Mouse (Mus musculus) T-helper 1 cell (primary cell): Measurements from ENCODE around the gene Adgrl2.

Source experiments
- in situ Hi-C: fragments of 300-600 bp; cut with MboI, MseI; formaldehyde crosslinking; loops from one replicate; pipeline ENCODE4 v1.15.1; 2025; ENCODE audit warnings: high pct_unique_total_duplicates

Adgrl2 gene

GRCm38 (mm10) chr3:148977124-148977529 is 13.2 kb downstream of the Adgrl2 start:
- in situ Hi-C loops, result no loop called here

GRCm38 (mm10) chr3:148971893-148972596 is 18.3 kb downstream of the Adgrl2 start:
- in situ Hi-C loops, result no loop called here

GRCm38 (mm10) chr3:148964991-148965605 is 25.3 kb downstream of the Adgrl2 start:
- in situ Hi-C loops, result no loop called here

- in situ Hi-C loops, result no loop called here
These were observed 26.8 kb downstream of the Adgrl2 start for GRCm38 (mm10) chr3:148963381-148964044.

GRCm38 (mm10) chr3:148961611-148962010 is 28.7 kb downstream of the Adgrl2 start:
- in situ Hi-C loops, result no loop called here

- in situ Hi-C loops, result no loop called here
These were observed 29.5 kb downstream of the Adgrl2 start for GRCm38 (mm10) chr3:148960751-148961289.

- in situ Hi-C loops, result no loop called here
These were observed 30.1 kb downstream of the Adgrl2 start for GRCm38 (mm10) chr3:148960215-148960614.

- in situ Hi-C loops, result no loop called here
These were observed 30.9 kb downstream of the Adgrl2 start for GRCm38 (mm10) chr3:148959327-148960025.

- in situ Hi-C loops, result no loop called here
These were observed 31.6 kb downstream of the Adgrl2 start for GRCm38 (mm10) chr3:148958714-148959113.

GRCm38 (mm10) chr3:148958185-148958584 is 32.2 kb downstream of the Adgrl2 start:
- in situ Hi-C loops, result no loop called here

- in situ Hi-C loops, result no loop called here
These were observed 33.5 kb downstream of the Adgrl2 start for GRCm38 (mm10) chr3:148956887-148957286.

GRCm38 (mm10) chr3:148949796-148950195 is 40.6 kb downstream of the Adgrl2 start:
- in situ Hi-C loops, result no loop called here

GRCm38 (mm10) chr3:148947805-148948405 is 42.5 kb downstream of the Adgrl2 start:
- in situ Hi-C loops, result no loop called here

GRCm38 (mm10) chr3:148947266-148947665 is 43.1 kb downstream of the Adgrl2 start:
- in situ Hi-C loops, result no loop called here

- in situ Hi-C loops, result no loop called here
These were observed 44.8 kb downstream of the Adgrl2 start for GRCm38 (mm10) chr3:148945534-148945933.

- in situ Hi-C loops, result no loop called here
These were observed 50.9 kb downstream of the Adgrl2 start for GRCm38 (mm10) chr3:148939457-148939856.

GRCm38 (mm10) chr3:148935056-148935455 is 55.3 kb downstream of the Adgrl2 start:
- in situ Hi-C loops, result no loop called here

GRCm38 (mm10) chr3:148934279-148934678 is 56.1 kb downstream of the Adgrl2 start:
- in situ Hi-C loops, result no loop called here

GRCm38 (mm10) chr3:148933160-148933559 is 57.2 kb downstream of the Adgrl2 start:
- in situ Hi-C loops, result no loop called here

GRCm38 (mm10) chr3:148930913-148931312 is 59.4 kb downstream of the Adgrl2 start:
- in situ Hi-C loops, result no loop called here

GRCm38 (mm10) chr3:148926330-148926729 is 64.0 kb downstream of the Adgrl2 start:
- in situ Hi-C loops, result no loop called here
